Mouse (Mus musculus) liver, embryonic 14.5 days (tissue): ENCODE data around the gene Vamp5. TPM values are rescaled to one million over a fixed set of nuclear protein-coding genes. Genes with fewer than 3 reads are reported as not detected.
A peak's percentile ranks its signal among the peaks of the same experiment; 100 is the strongest.

ENCODE experiments used
- ATAC-seq: fragments of 200-750 bp; cut with Nextera tagmentation; 2 replicates; pipeline ENCODE4 v1.8.0; 2017; ENCODE audit warnings: moderate number of reproducible peaks, mild to moderate bottlenecking, moderate library complexity; ENCODE audit not compliant: insufficient read depth
- DNase-seq, 3 experiments: peaks; one replicate each; pipeline ENCODE4 v3.0.0-alpha.2; 2012 to 2013; ENCODE audit warnings: low read depth in 3 of 3, low spot score in 3 of 3
- H3K27ac ChIP-seq: fragments of 300-500 bp; sonication (generic); 2 replicates; pipeline ENCODE4 v1.5.1; 2014; ENCODE audit warnings: moderate library complexity, mild to moderate bottlenecking, control low read depth, inconsistent platforms
- H3K27me3 ChIP-seq: fragments of 300-500 bp; sonication (generic); 2 replicates; pipeline ENCODE4 v1.6.1; 2014; ENCODE audit warnings: mild to moderate bottlenecking, low read length, moderate library complexity; ENCODE audit not compliant: control insufficient read depth, insufficient read depth
- H3K36me3 ChIP-seq: fragments of 300-500 bp; sonication (generic); replicated peaks from 2 replicates; pipeline ENCODE4 v1.6.1; 2014; ENCODE audit warnings: low read depth; ENCODE audit not compliant: control insufficient read depth, insufficient read depth
- H3K4me1 ChIP-seq, 2 experiments: fragments of 200-500 bp in 1 of 2; fragments of 300-500 bp in 1 of 2; sonication (generic) in 1 of 2; replicated peaks; 2 replicates each; pipeline ENCODE4 v1.6.1; 2012 to 2014; ENCODE audit warnings: antibody characterized with exemption in 1 of 2, inconsistent platforms in 1 of 2, low read length in 1 of 2; ENCODE audit not compliant: control insufficient read depth in 2 of 2, insufficient read depth in 2 of 2
- H3K4me2 ChIP-seq: fragments of 300-500 bp; sonication (generic); 2 replicates; pipeline ENCODE4 v1.6.1; 2014; ENCODE audit warnings: low read depth, mild to moderate bottlenecking, control low read depth, moderate library complexity
- H3K4me3 ChIP-seq, 2 experiments: fragments of 200-500 bp in 1 of 2; fragments of 300-500 bp in 1 of 2; sonication (generic) in 1 of 2; 2 replicates each; pipeline ENCODE4 v1.5.1; 2012 to 2014; ENCODE audit warnings: low read depth in 2 of 2, low read length in 2 of 2, mild to moderate bottlenecking in 2 of 2, control low read depth in 1 of 2, inconsistent platforms in 1 of 2, moderate library complexity in 1 of 2; ENCODE audit not compliant: insufficient read depth in 1 of 2
- H3K9ac ChIP-seq: fragments of 300-500 bp; sonication (generic); replicated peaks from 2 replicates; pipeline ENCODE4 v1.6.1; 2014; ENCODE audit warnings: mild to moderate bottlenecking, control low read depth, moderate library complexity
- H3K9me3 ChIP-seq: fragments of 300-500 bp; sonication (generic); 2 replicates; pipeline ENCODE4 v1.6.1; 2016; ENCODE audit warnings: low read length, mixed read lengths; ENCODE audit not compliant: control insufficient read depth
- CTCF ChIP-seq: IDR thresholded peaks from 2 replicates; pipeline ENCODE4 v1.5.1; 2016; ENCODE audit warnings: antibody characterized with exemption, low read depth, control low read depth
- EP300 ChIP-seq: IDR thresholded peaks from 2 replicates; pipeline ENCODE4 v1.6.1; 2016; ENCODE audit warnings: antibody characterized with exemption, low read depth
- WGBS: fragments of 180-500 bp; shearing (Covaris S2); extraction: QIAGEN DNeasy Blood & Tissue Kit; methylation state at CpG from one replicate; pipeline ENCODE4 v1.1.7; 2014; ENCODE audit not compliant: insufficient replicate concordance; 5-methylcytosine and 5-hydroxymethylcytosine counted together
- polyA plus RNA-seq, 2 experiments: library from polyadenylated mRNA; depleted of rRNA in 1 of 2; stranded (reverse) in 1 of 2; unstranded in 1 of 2; fragments of >200 nt; fragmentation: Nextera tagmentation in 1 of 2; extraction: Ambion mirVana in 1 of 2; gene quantifications; 2 replicates each; pipeline versions ENCODE4 v1.2.1 to v1.2.3; 2012 to 2014

The Vamp5 gene
- polyA plus RNA-seq, 2 experiments: 72.5 to 81.0 TPM

- ATAC-seq (peak; percentile 24; the same call in 1 of the 2 replicates), DNase-seq (peak; percentile 59 to 65 (median 60))
- Histone ChIP-seq H3K4me3 (no peak overlapping the region), H3K4me2 (no peak overlapping the region), H3K27me3 (no peaks in the 10 kb centered on the region), H3K9ac (no peak overlapping the region), H3K4me1 (peaks cover 0 to 6% of the 10 kb centered on the region in 2 experiments; a peak in 1 of 4 replicates), H3K9me3 (no peaks in the 10 kb centered on the region), H3K27ac (no peak overlapping the region), H3K36me3 (no peaks in the 10 kb centered on the region)
- 13% methylated on average over 7 of the region's 7 CpGs for WGBS
- TF ChIP-seq EP300 (no peak), CTCF (peak; percentile 88)
Measured at GRCm38 (mm10) chr6:72401875-72402274, 21.6 kb upstream of the Vamp5 start.

GRCm38 (mm10) chr6:72399967-72400366, 19.7 kb upstream of the Vamp5 start:
- no peak for TF ChIP-seq EP300
- no peak for TF ChIP-seq CTCF
- Histone ChIP-seq H3K4me1 (peaks cover 0 to 7% of the 10 kb centered on the region in 2 experiments; a peak in 1 of 4 replicates), H3K9ac (no peak overlapping the region), H3K27ac (no peak overlapping the region), H3K36me3 (no peaks in the 10 kb centered on the region), H3K27me3 (no peaks in the 10 kb centered on the region), H3K9me3 (no peaks in the 10 kb centered on the region), H3K4me3 (no peak overlapping the region), H3K4me2 (no peak overlapping the region)
- WGBS: 67% methylated on average over 2 of the region's 2 CpGs
- no peak for ATAC-seq
- no peak for DNase-seq

- DNase-seq: no peak
- H3K4me3 ChIP-seq: no peak overlapping the region
- H3K36me3 ChIP-seq: peaks cover 2% of the 10 kb centered on the region; the same call in 1 of the 2 replicates
- TF ChIP-seq EP300 (no peak), CTCF (no peak)
- peaks cover 8 to 15% of the 10 kb centered on the region in 2 experiments for H3K4me1 ChIP-seq
- H3K9me3 ChIP-seq: no peaks in the 10 kb centered on the region
- no peak overlapping the region for H3K4me2 ChIP-seq
- H3K27ac ChIP-seq: no peak overlapping the region
- no peak overlapping the region for H3K9ac ChIP-seq
- H3K27me3 ChIP-seq: no peaks in the 10 kb centered on the region
- ATAC-seq: no peak
- WGBS: 74% methylated on average over 10 of the region's 10 CpGs
Measured at GRCm38 (mm10) chr6:72396837-72397251, 16.6 kb upstream of the Vamp5 start.

GRCm38 (mm10) chr6:72392341-72392740, 12.1 kb upstream of the Vamp5 start:
- 85% methylated on average over 5 of the region's 5 CpGs for WGBS
- H3K9me3 ChIP-seq: no peaks in the 10 kb centered on the region
- peaks cover 9% of the 10 kb centered on the region; the same call in 1 of the 2 replicates for H3K36me3 ChIP-seq
- H3K27ac ChIP-seq: peak overlapping the region; percentile 31
- DNase-seq: no peak
- peaks cover 24 to 37% of the 10 kb centered on the region in 2 experiments for H3K4me1 ChIP-seq
- H3K27me3 ChIP-seq: no peaks in the 10 kb centered on the region
- TF ChIP-seq CTCF (peak; percentile 32; the same call in 1 of the 2 replicates), EP300 (no peak)
- ATAC-seq: no peak
- peak overlapping the region; percentile 79 for H3K4me2 ChIP-seq
- H3K4me3 ChIP-seq: peak overlapping the region in 1 of 2 experiments; percentile 91; a peak in 2 of 4 replicates
- H3K9ac ChIP-seq: peak overlapping the region; percentile 23; the same call in 1 of the 2 replicates

GRCm38 (mm10) chr6:72390795-72391521, 10.7 kb upstream of the Vamp5 start:
- Histone ChIP-seq H3K27ac (peak overlapping the region; percentile 99), H3K9me3 (no peaks in the 10 kb centered on the region), H3K9ac (peak overlapping the region; percentile 99), H3K4me2 (peak overlapping the region; percentile 79), H3K4me3 (peak overlapping the region; percentile 91 to 97), H3K27me3 (no peaks in the 10 kb centered on the region), H3K36me3 (peaks cover 18% of the 10 kb centered on the region), H3K4me1 (peaks cover 29 to 44% of the 10 kb centered on the region in 2 experiments)
- peak in 2 of 3 experiments; percentile 58 to 62 for DNase-seq
- under 1% methylated on average over 12 of the region's 12 CpGs for WGBS
- peak; percentile 40 for TF ChIP-seq CTCF
- TF ChIP-seq EP300: no peak
- ATAC-seq: peak; percentile 60
